Mouse (Mus musculus) small intestine, adult 2 months (tissue): ENCODE data around the gene Stard7. TPM values are rescaled to one million over a fixed set of nuclear protein-coding genes. Genes with fewer than 3 reads are reported as not detected.

ENCODE experiments used
- H3K27ac ChIP-seq: fragments of 200-500 bp; 2 replicates; pipeline ENCODE4 v1.5.1; 2012; ENCODE audit warnings: low read depth, low read length, control low read depth, inconsistent platforms; ENCODE audit not compliant: insufficient read depth
- H3K27me3 ChIP-seq: fragments of 200-500 bp; 2 replicates; pipeline ENCODE4 v1.6.1; 2012; ENCODE audit warnings: mild to moderate bottlenecking, moderate library complexity, low read length, inconsistent platforms; ENCODE audit not compliant: control insufficient read depth, insufficient read depth
- H3K36me3 ChIP-seq: fragments of 200-500 bp; 2 replicates; pipeline ENCODE4 v1.6.1; 2012; ENCODE audit warnings: mild to moderate bottlenecking, low read length, control low read depth, inconsistent platforms; ENCODE audit not compliant: control insufficient read depth, insufficient read depth
- H3K4me1 ChIP-seq: fragments of 200-500 bp; 2 replicates; pipeline ENCODE4 v1.6.1; 2012; ENCODE audit warnings: low read length, inconsistent platforms, mixed read lengths; ENCODE audit not compliant: control insufficient read depth, insufficient read depth, insufficient read length
- H3K4me3 ChIP-seq: fragments of 200-500 bp; 2 replicates; pipeline ENCODE4 v1.5.1; 2012; ENCODE audit warnings: low read depth, mild to moderate bottlenecking, control low read depth, inconsistent platforms, low read length, moderate library complexity
- CTCF ChIP-seq: fragments of 200-500 bp; IDR thresholded peaks from 2 replicates; pipeline ENCODE4 v1.5.1; 2012; ENCODE audit warnings: low read depth, mild to moderate bottlenecking, control low read depth, inconsistent platforms, low read length, moderate library complexity, mixed read lengths; ENCODE audit not compliant: insufficient replicate concordance, insufficient read length; ENCODE audit errors: extremely low read depth
- POLR2A ChIP-seq: fragments of 200-500 bp; IDR thresholded peaks from 2 replicates; pipeline ENCODE4 v1.6.1; 2012; ENCODE audit warnings: low read depth, mild to moderate bottlenecking, control low read depth, inconsistent platforms, low read length, moderate library complexity
- WGBS: fragments of 180-500 bp; shearing (Covaris S2); methylation state at CpG from one replicate; pipeline ENCODE4 v1.1.7; 2018; 5-methylcytosine and 5-hydroxymethylcytosine counted together
- polyA plus RNA-seq: library from polyadenylated mRNA; depleted of rRNA; stranded (reverse); fragments of >200 nt; gene quantifications from 2 replicates; pipeline ENCODE4 v1.2.3, GENCODE M21; 2012

The Stard7 gene
- polyA plus RNA-seq, 1 experiment, result 74.3 TPM

DNA sequence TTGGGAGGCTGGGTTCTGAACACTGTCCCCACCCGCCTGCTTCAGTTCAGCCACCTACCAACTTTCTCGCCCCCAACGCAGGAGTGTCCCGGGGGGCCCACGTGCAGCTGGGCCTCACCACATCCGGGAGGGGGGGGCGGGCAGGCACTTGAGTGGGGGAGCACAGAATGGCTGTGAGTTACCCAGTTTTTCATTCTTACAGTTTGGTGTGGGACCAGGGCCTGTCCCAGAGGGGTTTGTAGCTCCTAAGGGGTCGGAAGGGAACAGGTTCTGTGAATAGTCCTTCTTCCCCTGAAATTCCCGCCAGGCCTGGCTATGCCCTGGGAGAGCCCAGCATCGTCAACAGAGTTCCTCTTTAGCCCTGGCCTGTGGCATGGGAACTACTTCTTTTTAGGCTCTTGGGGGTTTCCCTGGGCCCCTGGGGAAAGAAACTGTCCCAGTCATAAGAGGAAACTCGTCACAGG, 65.1 kb downstream of the Stard7 start:
- Histone ChIP-seq H3K4me1 (peaks cover 7% of the 10 kb centered on the region; the same call in 1 of the 2 replicates), H3K27me3 (peaks cover 8% of the 10 kb centered on the region), H3K36me3 (peaks cover 1% of the 10 kb centered on the region; the same call in 1 of the 2 replicates), H3K27ac (no peak overlapping the region; the same call in 1 of the 2 replicates), H3K4me3 (peak overlapping the region; percentile 15; the same call in 1 of the 2 replicates)
- TF ChIP-seq POLR2A (no peak), CTCF (no peak)
- WGBS, result 51% methylated on average over 11 of the region's 11 CpGs

DNA sequence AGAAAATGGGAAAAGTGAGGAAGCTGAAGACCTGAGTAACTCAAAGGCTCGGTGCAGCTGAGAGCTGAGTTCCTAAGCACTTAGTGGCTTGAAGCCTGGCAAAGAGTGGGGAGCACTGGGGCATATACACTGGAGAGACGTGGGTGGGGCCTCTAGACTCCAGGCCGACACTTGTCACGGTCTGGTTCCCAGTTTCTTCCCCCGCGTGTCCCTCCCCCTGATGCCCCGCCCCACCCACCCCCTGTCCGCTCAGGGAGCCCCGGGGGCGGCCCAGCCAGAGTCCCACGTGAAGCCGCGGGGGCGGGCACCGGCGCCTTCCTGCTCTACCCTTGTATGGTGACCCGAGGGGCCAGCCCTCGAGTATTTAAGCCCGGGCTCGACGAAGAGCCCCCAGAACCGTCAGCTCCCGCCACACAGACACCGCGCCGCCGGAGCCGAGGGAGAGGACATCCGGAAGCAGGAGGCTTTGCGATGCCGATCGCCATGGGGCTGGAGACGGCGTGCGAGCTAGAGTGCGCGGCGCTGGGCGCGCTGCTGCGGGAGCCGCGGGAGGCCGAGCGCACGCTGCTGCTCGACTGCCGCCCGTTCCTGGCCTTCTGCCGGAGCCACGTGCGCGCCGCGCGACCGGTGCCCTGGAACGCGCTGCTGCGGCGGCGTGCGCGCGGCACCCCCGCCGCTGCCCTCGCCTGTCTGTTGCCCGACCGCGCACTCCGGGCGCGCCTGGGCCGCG, 65.9 kb downstream of the Stard7 start, which contains the start of gene Dusp2:
Gene Dusp2 (plus strand): TSS at position 393 of the 730 bp plus-strand sequence.
- peak within 1 kb of the TSS; percentile 59; the same call in 1 of the 2 replicates for H3K27ac ChIP-seq
- WGBS, result under 1% methylated on average over 76 of the region's 76 CpGs

GRCm38 (mm10) chr2:127336497-127336832, 66.4 kb downstream of the Stard7 start:
- Histone ChIP-seq H3K36me3 (peaks cover 1% of the 10 kb centered on the region; the same call in 1 of the 2 replicates), H3K27ac (peak overlapping the region; percentile 59; the same call in 1 of the 2 replicates), H3K4me1 (peaks cover 7% of the 10 kb centered on the region; the same call in 1 of the 2 replicates), H3K27me3 (peaks cover 8% of the 10 kb centered on the region), H3K4me3 (peak overlapping the region; percentile 96)
- WGBS, result 1% methylated on average over 33 of the region's 33 CpGs
- TF ChIP-seq CTCF (no peak), POLR2A (no peak)

More for the DNA sequence above, 65.9 kb downstream of the Stard7 start, which contains the start of gene Dusp2:
- H3K4me1 ChIP-seq, result peaks cover 7% of the 10 kb centered on the region; the same call in 1 of the 2 replicates
- H3K27me3 ChIP-seq, result peaks cover 8% of the 10 kb centered on the region
- TF ChIP-seq CTCF (no peak), POLR2A (peak; percentile 81; the same call in 1 of the 2 replicates)
- peaks cover 1% of the 10 kb centered on the region; the same call in 1 of the 2 replicates for H3K36me3 ChIP-seq
- H3K4me3 ChIP-seq, result peak within 1 kb of the TSS; percentile 96

DNA sequence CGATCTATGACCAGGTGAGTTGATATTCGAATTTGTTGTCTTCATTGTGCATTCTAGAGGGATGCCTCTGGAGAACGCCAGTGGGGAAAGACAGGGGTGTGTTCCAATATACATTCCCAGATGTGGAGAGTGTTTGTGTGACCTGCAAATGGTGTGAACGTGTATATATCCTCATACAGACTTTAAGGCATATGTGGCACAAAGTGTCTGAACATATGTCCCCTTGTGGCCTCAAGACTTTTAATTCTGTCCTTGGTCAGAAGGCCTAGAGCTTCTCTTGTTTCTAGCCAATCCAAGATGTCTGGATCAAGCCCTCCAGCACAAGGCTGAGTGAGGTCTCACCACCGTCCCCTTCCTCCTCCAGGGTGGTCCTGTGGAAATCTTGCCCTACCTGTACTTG, 66.9 kb downstream of the Stard7 start:
- Histone ChIP-seq H3K27ac (peak overlapping the region; percentile 59; the same call in 1 of the 2 replicates), H3K4me3 (peak overlapping the region; percentile 96)
- 46% methylated on average over 5 of the region's 5 CpGs for WGBS

DNA sequence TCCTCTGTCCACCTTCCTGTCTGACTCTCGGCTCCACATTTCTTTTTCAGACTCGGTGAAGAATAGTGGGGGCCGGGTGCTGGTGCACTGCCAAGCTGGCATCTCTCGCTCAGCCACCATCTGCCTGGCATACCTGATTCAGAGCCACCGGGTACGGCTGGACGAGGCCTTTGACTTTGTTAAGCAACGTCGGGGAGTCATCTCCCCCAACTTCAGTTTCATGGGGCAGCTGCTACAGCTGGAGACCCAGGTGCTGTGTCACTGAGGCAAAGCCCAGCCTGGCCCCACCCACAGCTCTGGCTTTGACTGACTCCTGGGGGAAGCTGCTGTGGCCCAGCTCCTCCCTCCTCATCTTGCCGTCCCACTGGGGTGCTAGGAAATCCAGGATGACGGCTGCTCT, 67.5 kb downstream of the Stard7 start:
- peaks cover 1% of the 10 kb centered on the region; the same call in 1 of the 2 replicates for H3K36me3 ChIP-seq
- TF ChIP-seq CTCF, result no peak
- no peak for TF ChIP-seq POLR2A
- peaks cover 7% of the 10 kb centered on the region; the same call in 1 of the 2 replicates for H3K4me1 ChIP-seq
- no peak overlapping the region for H3K27ac ChIP-seq
- peaks cover 8% of the 10 kb centered on the region for H3K27me3 ChIP-seq
- WGBS, result 81% methylated on average over 11 of the region's 11 CpGs
- peak overlapping the region; percentile 58 for H3K4me3 ChIP-seq

More for the DNA sequence above, 66.9 kb downstream of the Stard7 start:
- H3K36me3 ChIP-seq, result peaks cover 1% of the 10 kb centered on the region; the same call in 1 of the 2 replicates
- peaks cover 7% of the 10 kb centered on the region; the same call in 1 of the 2 replicates for H3K4me1 ChIP-seq
- TF ChIP-seq CTCF (no peak), POLR2A (no peak)
- peaks cover 8% of the 10 kb centered on the region for H3K27me3 ChIP-seq

DNA sequence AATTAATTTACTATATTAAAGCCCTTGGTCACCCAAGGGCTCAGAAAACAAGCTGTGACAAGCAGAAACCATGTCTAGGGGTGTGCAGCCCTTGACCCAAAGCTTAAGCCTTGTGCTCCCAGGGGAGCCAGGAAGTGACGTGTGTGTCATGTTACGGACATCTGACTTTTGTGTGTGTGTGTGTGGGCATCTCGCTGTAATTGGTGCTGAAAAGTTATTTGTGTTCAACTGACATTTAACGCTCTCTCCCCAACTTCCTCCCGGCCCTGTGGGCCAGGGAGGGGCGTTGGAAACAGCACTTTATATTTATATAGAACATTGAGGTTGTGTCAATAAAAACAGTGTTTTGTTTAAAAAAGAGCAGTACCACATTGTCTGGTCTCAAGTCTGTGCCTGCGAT, 68.0 kb downstream of the Stard7 start:
- TF ChIP-seq POLR2A (no peak), CTCF (no peak)
- Histone ChIP-seq H3K4me3 (peak overlapping the region; percentile 4), H3K4me1 (peaks cover 7% of the 10 kb centered on the region; the same call in 1 of the 2 replicates), H3K27ac (no peak overlapping the region), H3K36me3 (peaks cover 1% of the 10 kb centered on the region; the same call in 1 of the 2 replicates), H3K27me3 (peaks cover 8% of the 10 kb centered on the region)
- 76% methylated on average over 7 of the region's 7 CpGs for WGBS

DNA sequence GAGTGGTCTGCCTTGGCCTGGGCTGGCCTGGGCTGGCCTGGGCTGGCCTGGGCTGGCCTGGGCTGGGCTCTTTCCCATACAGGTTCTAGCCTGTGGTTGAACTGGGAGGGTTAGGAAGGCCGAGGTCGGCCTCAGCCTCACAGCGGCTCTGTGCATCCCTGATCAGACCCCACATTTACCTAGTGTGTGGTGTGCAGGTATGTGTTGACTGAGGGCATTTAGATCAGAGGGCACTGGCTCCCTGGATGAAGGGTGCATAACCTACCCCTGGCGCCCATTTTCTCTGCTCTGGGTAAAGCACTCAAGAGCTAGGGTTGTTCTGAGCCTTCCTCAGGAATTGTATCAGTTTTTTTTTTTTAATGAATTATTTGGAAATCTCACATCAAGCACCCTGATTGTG, 68.4 kb downstream of the Stard7 start, which contains the start of gene Astl:
Gene Astl (plus strand): TSS at position 224 of the 400 bp plus-strand sequence.
- Histone ChIP-seq H3K27ac (no peak within 1 kb of the TSS), H3K4me1 (peaks cover 7% of the 10 kb centered on the region; the same call in 1 of the 2 replicates), H3K27me3 (peaks cover 8% of the 10 kb centered on the region), H3K36me3 (peaks cover 1% of the 10 kb centered on the region; the same call in 1 of the 2 replicates), H3K4me3 (peak within 1 kb of the TSS; percentile 58)
- WGBS, result 86% methylated on average over 4 of the region's 4 CpGs
- TF ChIP-seq CTCF (no peak), POLR2A (no peak)
